Mouse (Mus musculus) E14TG2a.4 (cell line): ENCODE measurements around the gene Snap47.

Experiments
- CTCF ChIP-seq: conservative IDR thresholded peaks from 2 replicates; pipeline ENCODE4 v1.5.1; 2014; ENCODE audit warnings: low read length
- NANOG ChIP-seq: IDR thresholded peaks from 2 replicates; pipeline ENCODE4 v1.6.1; 2014; ENCODE audit warnings: borderline replicate concordance, low read length, mixed read lengths

GRCm38 (mm10) chr11:59384441-59384959 lies 66.5 kb downstream of the Snap47 start:
- TF ChIP-seq CTCF = no peak
- no peak for TF ChIP-seq NANOG
